10 mouse cellular contexts compared by ENCODE assay signal in genomic region chr3:101145292-101146046, GRCm38 (mm10). TPM values are rescaled to one million over a fixed set of nuclear protein-coding genes. Genes with fewer than 3 reads are reported as not detected.
DNase-seq lines count a peak whose midpoint lies in the region; ATAC-seq and TF ChIP-seq lines count a peak whose summit lies in the region.
"Had no signal": no experiment of that assay in that cellular context is flagged by ENCODE, and none has a peak within 500 bp of the region (broad histone marks: within the 10 kb centered on the region; RNA-seq: fewer than 3 reads in every experiment).

No protein-coding gene starts in this region.

- no peak for DNase-seq in heart, postnatal 14 days
- DNase-seq in adrenal gland, adult 8-10 months, result peak; percentile 51
- peak; percentile 30 to 33 for DNase-seq in left cerebral cortex, adult 2 months (ENCODE audit: extremely low spot score in 1 of 2, low spot score in 2 of 2)
- DNase-seq in c-Kit-positive CD71-positive TER-119-positive erythroid progenitor cells, embryonic 14.5 days (ENCODE audit: low spot score), result no peak
- DNase-seq in cerebellum, adult 11 months, result no peak

- no peak overlapping the region for H3K27ac ChIP-seq in heart, embryonic 14.5 days (replicated peaks in 1 of 2; ENCODE audit: control insufficient read depth in 1 of 2, insufficient read depth in 1 of 2, low read depth in 2 of 2, low read length in 2 of 2)
- peak overlapping the region; percentile 87 for H3K27ac ChIP-seq in forebrain, embryonic 15.5 days (replicated peaks)
- peak overlapping the region; percentile 66 for H3K27ac ChIP-seq in left cerebral cortex, adult 2 months
- peak overlapping the region; percentile 87 for H3K27ac ChIP-seq in neural tube, embryonic 15.5 days (replicated peaks)

- intact Hi-C loops in heart, postnatal 14 days (cut with DNase I), result loop anchor here (2.0 kb wide), 1 partner anchor 33 kb away; no protein-coding TSS in a partner anchor
- intact Hi-C loops in left cerebral cortex, adult 2 months (cut with DNase I), result loop anchor here (5.0 kb wide), 1 partner anchor 153 kb away; no protein-coding TSS in a partner anchor

- no peak for TF ChIP-seq CTCF in left cerebral cortex, adult 2 months (IDR thresholded peaks at IDR 0.05)

- WGBS in heart, embryonic 14.5 days, result 52% methylated on average over 10 of the region's 10 CpGs
- WGBS in forebrain, embryonic 15.5 days, result 26% methylated on average over 10 of the region's 10 CpGs
- WGBS in neural tube, embryonic 15.5 days, result 18% methylated on average over 10 of the region's 10 CpGs

- H3K4me1 ChIP-seq in heart, embryonic 14.5 days (ENCODE audit: control insufficient read depth in 2 of 2, insufficient read depth in 2 of 2, low read length in 2 of 2), result peaks cover 0 to 4% of the 10 kb centered on the region in 2 experiments; a peak in 2 of 4 replicates
- peaks cover 18% of the 10 kb centered on the region for H3K4me1 ChIP-seq in forebrain, embryonic 15.5 days
- peaks cover 23% of the 10 kb centered on the region for H3K4me1 ChIP-seq in neural tube, embryonic 15.5 days
- H3K4me1 ChIP-seq: megakaryocyte, embryonic 14.5 days had no signal

- no peak overlapping the region for H3K4me3 ChIP-seq in heart, embryonic 14.5 days (ENCODE audit: control insufficient read depth in 1 of 2, insufficient read depth in 1 of 2, low read depth in 1 of 2, low read length in 2 of 2)
- H3K4me3 ChIP-seq in forebrain, embryonic 15.5 days, result peak overlapping the region; percentile 21
- H3K4me3 ChIP-seq in left cerebral cortex, adult 2 months, result peak overlapping the region; percentile 9; the same call in 1 of the 2 replicates
- H3K4me3 ChIP-seq in neural tube, embryonic 15.5 days (replicated peaks), result no peak overlapping the region
- H3K4me3 ChIP-seq: megakaryocyte, embryonic 14.5 days had no signal

- no peak overlapping the region for H3K9ac ChIP-seq in heart, embryonic 14.5 days (ENCODE audit: low read length)
- H3K9ac ChIP-seq in forebrain, embryonic 15.5 days (replicated peaks), result peak overlapping the region; percentile 41; the same call in 1 of the 2 replicates
- peak overlapping the region; percentile 18; the same call in 1 of the 2 replicates for H3K9ac ChIP-seq in neural tube, embryonic 15.5 days (replicated peaks)

- H3K27me3 ChIP-seq in heart, embryonic 14.5 days (ENCODE audit: control insufficient read depth, insufficient read depth, low read length), result no peaks in the 10 kb centered on the region
- H3K27me3 ChIP-seq in forebrain, embryonic 15.5 days, result no peaks in the 10 kb centered on the region
- H3K27me3 ChIP-seq in neural tube, embryonic 15.5 days (replicated peaks), result no peaks in the 10 kb centered on the region
- H3K27me3 ChIP-seq: megakaryocyte, embryonic 14.5 days; Patski had no signal

- no peak for ATAC-seq in heart, embryonic 14.5 days (ENCODE audit: insufficient number of reproducible peaks, insufficient read depth, low FRiP score, low read depth)
- peak; percentile 89 for ATAC-seq in forebrain, embryonic 15.5 days (replicated peaks)
- peak; percentile 90 for ATAC-seq in neural tube, embryonic 15.5 days (ENCODE audit: low FRiP score)
- ATAC-seq: Patski had no signal

- no peaks in the 10 kb centered on the region for H3K9me3 ChIP-seq in heart, embryonic 14.5 days (ENCODE audit: control insufficient read depth, low read length)
- no peaks in the 10 kb centered on the region for H3K9me3 ChIP-seq in forebrain, embryonic 15.5 days
- H3K9me3 ChIP-seq in neural tube, embryonic 15.5 days (replicated peaks), result no peaks in the 10 kb centered on the region

- H3K4me2 ChIP-seq in heart, embryonic 14.5 days (ENCODE audit: low read length), result peak overlapping the region; percentile 14; the same call in 1 of the 2 replicates
- peak overlapping the region; percentile 41 for H3K4me2 ChIP-seq in forebrain, embryonic 15.5 days (replicated peaks)
- peak overlapping the region; percentile 43 for H3K4me2 ChIP-seq in neural tube, embryonic 15.5 days

- H3K36me3 ChIP-seq in heart, embryonic 14.5 days (ENCODE audit: control insufficient read depth, insufficient read depth, low read length), result no peaks in the 10 kb centered on the region
- no peaks in the 10 kb centered on the region for H3K36me3 ChIP-seq in forebrain, embryonic 15.5 days
- H3K36me3 ChIP-seq in neural tube, embryonic 15.5 days, result no peaks in the 10 kb centered on the region

RNA-seq across cellular contexts. Expression of gene Ptgfrn, which starts 35.4 kb away (rescaled TPM):
- 10.0 and 10.2 TPM in 2 replicates for polyA plus RNA-seq in heart, embryonic 14.5 days (2014; fragmentation: Nextera tagmentation; extraction: Ambion mirVana)
- total RNA-seq in heart, postnatal 14 days (2021), result 10 to 100 TPM; 48.9 to 49.4 TPM
- total RNA-seq in adrenal gland, adult 8-10 months (2022), result 10 to 100 TPM; 32.1 to 51.5 (median 39.7) TPM
- polyA plus RNA-seq in forebrain, embryonic 15.5 days (2015; fragmentation: Nextera tagmentation; extraction: Ambion mirVana), result 3.4 and 3.8 TPM in 2 replicates
- total RNA-seq in left cerebral cortex, adult 2 months (2021), result 10 to 100 TPM; 39.7 to 40.7 TPM
- 3.0 TPM in 2 replicates for polyA plus RNA-seq in neural tube, embryonic 15.5 days (2015; fragmentation: Nextera tagmentation; extraction: Ambion mirVana)

Comparison
In these comparisons a context has a peak if more than half of its experiments do, and no peak if none do; other contexts are left out.
1. H3K27ac ChIP-seq: peak in forebrain, embryonic 15.5 days (single experiment), left cerebral cortex, adult 2 months (single experiment) and neural tube, embryonic 15.5 days (single experiment); none in heart, embryonic 14.5 days (0 of 2).
2. H3K4me3 ChIP-seq: peak in forebrain, embryonic 15.5 days (single experiment) and left cerebral cortex, adult 2 months (single experiment); none in heart, embryonic 14.5 days (0 of 2) and neural tube, embryonic 15.5 days (single experiment).
3. DNase-seq: peak in adrenal gland, adult 8-10 months (single experiment) and left cerebral cortex, adult 2 months (2 of 2); none in heart, postnatal 14 days (0 of 2), c-Kit-positive CD71-positive TER-119-positive erythroid progenitor cells, embryonic 14.5 days (single experiment) and cerebellum, adult 11 months (single experiment).
4. Peak in every context shown above with its lines, with median percentiles within 50 percentile points of each other: H3K4me2 ChIP-seq.